Mouse (Mus musculus) embryo, embryonic 11.5 days (tissue): ENCODE measurements around the gene Scfd1.

Source experiments
- DNase-seq: peaks from one replicate; pipeline ENCODE4 v3.0.0-alpha.2; 2012; ENCODE audit warnings: low read depth, low spot score

Gene Scfd1

DNA sequence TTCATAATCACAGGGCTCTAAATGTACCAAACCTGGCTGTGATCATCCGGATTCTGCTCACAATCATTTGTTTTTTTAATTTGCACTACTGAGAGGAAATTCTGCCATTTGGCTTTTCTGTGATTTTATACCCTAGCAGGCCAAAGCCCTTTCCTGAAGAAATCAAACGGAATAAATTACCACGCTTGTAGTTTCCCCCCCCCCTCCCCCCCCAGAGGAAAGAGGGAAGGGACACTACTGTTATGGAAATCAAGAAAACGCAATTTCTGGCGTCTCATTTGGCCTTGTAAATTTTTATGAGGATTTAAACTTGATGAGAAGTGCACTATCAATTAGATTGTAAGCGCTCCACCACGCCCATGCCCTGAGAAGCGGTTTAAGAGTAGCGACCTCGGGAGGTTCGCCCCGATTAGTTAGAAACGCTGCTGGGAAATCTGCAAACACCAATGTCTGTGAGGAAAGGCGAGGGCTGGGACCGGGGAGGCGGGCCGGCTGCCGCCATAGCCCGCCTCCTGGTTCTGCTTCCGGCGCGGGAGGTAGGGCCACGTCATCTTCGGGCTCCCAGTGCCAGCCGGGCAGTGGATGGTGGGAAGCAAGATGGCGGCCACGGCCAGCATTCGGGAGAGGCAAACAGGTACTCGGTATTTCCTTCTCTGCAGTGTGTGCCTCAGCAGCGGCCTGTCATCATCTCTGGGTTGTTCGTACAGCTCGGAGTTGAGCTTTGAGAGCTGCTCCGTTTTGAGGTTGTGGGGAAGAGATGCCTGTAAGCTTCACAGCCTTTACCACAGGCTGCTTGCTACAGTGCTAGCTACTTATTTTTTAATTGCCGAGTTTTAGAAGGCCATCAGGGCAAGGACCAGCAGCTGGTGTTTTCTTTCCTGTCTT lies at the start of gene Scfd1:
TSS of gene Scfd1 (plus strand) at position 508 of the 885 bp plus-strand sequence.
- peak; percentile 88 for DNase-seq

GRCm38 (mm10) chr12:51337014-51337413 lies 40.3 kb upstream of the Scfd1 start:
- no peak for DNase-seq

DNA sequence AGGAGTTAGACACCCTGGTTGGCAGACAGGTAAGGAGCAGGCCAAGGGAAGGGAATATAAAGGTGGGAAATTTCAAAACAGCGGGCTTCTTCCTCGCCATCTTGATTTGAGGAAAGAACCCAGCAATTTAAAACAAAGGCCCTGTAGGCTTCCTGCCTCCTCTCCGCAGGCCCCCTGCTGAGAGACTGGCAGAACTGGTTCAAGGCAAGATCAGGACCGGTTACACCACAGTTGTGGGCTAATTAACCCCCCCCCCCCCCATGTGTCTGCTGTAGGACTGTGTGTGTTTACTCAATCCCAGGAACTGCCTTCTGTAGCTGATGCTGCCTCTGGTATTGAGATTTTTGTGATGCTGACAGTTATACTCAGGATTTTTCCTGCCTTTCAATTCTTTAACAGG lies 31.2 kb upstream of the Scfd1 start:
- no peak for DNase-seq

DNA sequence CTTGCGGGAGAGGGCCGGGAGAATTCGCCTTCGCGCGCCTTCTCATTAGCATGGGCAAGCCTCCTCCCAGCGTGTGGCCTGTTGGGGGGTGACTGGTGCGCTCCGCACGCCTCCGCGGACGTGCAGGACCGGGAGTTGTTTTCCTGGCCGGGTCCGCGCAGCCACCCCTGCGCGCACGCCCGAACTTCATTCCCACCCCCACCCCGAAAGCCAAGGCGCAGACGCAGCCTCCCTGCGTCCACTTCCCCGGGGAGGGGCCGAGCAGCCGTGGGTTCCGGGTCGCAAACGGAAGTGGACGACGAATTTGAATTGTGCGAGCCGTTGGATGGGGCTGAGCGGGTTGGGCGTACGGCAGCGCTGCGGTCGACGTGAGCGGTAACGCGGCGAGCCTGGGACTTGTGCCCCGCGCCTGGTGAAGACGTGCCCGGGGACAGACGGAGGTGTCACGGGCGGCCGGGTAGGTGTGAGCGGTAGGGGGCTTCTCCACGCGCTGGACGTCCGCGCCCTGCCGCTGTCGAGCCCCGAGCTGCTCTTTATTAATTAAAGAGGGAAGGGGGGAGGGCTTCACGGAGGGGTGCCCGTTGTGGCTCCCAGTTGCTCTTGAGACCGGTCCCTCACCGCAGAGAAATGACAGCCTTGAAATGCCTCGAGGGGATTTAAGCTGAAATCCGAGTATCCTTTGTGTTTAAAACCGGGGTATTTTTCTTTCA lies 29.2 kb upstream of the Scfd1 start, which contains the start of gene G2e3:
TSS of gene G2e3 (plus strand) at position 74 of the 710 bp plus-strand sequence.
- peak; percentile 92 for DNase-seq

DNA sequence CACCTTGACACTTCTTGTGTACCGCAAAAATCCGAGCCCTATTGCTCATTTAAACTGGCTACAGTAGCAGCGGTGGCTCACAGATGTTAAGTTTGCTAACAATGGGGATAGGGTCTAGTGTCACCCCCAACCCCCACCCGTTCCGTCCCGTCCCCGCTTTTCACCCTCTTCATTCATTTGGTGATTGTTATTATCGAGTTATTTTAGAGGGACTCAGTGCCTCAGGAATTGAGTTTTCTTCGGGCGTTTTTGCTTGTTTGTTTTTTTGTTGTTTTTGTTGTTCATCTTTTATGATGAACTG lies 28.7 kb upstream of the Scfd1 start:
- no peak for DNase-seq

DNA sequence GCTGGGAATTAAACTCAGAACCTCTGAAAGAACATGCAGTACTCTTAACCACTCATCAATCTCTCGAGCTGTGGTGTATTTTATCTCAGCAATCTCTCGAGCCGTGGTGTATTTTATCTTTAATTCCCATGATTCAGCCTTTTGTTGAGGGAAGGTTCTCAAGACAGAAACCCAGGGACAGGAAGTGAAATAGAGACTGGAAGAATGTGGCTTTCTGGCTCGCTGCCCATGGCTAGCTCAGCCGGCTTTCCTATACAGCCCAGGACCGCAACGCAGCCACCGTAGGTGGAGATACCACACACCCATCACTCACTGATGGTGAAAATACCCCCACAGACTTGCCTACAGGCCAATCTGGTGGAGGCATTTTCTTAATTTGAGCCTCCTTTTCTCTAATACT lies 22.0 kb upstream of the Scfd1 start:
- no peak for DNase-seq

DNA sequence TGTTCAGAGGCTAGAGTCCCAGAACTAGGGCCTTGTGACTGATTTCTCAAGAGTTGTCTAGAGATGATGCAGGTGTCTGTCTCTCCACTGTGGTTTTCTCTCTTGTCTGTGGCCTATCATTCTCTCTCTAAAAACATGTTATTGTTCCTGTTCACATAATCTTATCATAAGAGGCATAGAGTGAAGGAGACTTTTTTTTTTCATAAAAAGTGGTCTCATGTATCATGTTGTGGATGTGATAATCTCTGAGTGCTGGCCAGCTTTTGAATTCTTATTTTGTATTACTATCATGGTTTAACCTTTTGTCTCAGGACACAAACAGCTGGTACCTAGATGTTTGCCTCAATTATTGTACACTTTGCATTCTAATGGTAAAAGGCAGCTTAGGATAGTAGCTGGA lies 16.0 kb upstream of the Scfd1 start:
- DNase-seq: no peak

DNA sequence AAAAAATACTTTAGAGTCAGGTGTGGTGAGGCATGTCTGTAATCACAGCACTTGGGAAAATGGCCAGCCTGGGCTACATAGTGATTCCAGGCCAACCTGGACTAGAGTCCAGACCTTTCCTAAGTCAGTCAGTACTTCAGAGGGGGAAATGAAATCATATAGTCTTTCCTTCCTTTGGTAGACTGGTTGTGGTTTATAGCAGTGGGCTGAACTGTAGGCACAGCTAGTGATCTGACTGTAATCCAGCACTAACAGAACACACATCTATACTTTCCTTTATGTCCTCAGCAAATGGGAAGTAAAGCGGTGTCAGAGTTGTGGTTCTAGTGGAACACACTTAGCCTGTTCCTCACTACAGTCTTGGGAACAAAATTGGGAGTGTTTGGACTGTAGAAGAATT lies 14.4 kb upstream of the Scfd1 start:
- DNase-seq: no peak

DNA sequence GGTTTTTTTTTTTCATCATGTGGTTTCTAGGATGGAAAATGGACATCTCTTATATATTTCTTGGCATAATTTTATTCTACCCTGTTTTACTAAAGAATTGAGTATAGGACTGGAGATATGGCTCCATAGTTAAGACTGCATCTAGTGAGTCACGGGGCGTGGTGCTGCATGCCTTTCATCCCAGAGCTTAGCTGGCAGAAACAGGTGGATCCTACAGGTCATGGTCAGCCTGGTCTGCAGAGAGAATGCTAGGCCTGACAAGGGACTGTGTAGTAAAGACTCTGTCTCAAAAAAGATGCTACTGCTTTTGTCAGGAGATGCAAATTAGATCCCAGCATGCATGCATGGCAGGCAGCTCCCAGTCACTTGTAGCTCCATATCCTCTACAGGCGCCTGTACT lies 8.8 kb upstream of the Scfd1 start:
- no peak for DNase-seq

DNA sequence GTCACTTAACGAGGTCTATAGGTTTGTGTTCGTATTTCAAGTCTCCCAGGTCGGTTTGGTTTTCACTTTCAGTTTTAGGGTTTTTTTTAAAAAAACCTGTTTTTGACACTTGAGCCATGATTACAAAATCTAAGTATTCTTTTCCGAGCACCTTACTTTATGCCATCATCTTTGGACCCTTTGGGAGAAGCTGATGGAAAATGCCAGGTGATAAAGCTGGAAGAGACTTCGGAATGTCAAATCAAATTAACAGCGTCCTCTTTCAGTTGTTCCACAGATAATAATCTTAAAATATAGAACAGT lies 529 bp downstream of the Scfd1 start:
- no peak for DNase-seq

GRCm38 (mm10) chr12:51399871-51400270 lies 22.6 kb downstream of the Scfd1 start:
- DNase-seq: no peak

DNA sequence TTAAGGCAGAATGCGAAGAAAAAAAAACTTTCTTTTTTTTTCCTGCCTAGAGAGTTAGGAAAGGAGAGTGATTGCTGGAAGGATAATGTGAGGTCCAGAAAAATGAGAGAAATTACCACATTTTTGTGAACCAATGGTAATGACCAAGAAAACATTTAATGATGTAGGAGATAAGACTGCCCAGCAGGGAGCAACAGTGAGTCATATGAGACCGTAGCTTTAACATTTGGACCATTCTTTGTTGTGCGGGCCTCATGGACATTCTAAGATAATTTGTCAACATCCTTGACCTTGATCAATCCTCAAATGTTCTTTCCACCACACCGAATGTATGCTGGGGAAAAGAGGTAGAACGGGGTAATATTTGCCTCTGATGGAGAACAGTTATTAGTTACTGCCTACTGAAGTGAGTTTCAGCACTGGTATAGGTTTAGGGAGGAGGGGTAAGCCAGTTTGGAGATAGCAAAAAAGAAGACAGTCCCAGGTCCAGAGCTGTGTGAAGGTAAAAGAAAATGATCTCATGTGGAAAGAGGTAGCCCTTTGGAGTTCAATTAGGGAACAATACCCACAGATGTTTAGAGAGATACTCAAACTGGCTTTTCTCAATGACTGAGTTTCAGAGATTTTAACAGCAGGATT lies 24.9 kb downstream of the Scfd1 start:
- peak; percentile 17 for DNase-seq

DNA sequence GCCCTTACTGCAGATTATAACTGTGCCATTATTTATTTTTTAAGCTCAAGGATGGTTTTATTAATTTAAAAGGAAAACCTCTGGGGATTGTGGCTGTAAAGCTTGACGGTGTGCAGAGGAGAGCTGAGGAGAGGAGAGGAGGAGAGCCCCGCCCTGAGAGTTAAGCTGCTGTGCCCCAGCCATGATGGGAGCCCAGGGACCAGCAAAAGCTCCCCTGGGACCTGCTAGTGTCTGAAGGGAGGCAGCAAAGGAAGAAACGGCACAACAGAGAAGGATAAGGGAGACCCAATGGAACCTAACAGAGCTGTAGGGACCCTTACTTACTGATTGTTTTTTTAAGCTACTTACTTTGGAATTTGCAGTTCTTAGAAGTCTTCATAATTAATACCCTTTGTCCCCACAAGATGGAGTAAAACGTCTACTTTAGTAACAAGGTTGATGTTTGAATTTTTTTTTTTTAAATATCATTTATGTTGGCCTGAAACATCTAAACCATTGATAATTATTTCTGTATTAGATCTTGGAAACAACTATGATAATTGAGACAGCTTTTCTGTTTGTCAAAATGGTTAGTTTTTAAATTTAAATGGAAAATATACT lies 26.8 kb downstream of the Scfd1 start:
- no peak for DNase-seq

- DNase-seq: no peak
These were observed 34.1 kb downstream of the Scfd1 start for GRCm38 (mm10) chr12:51411362-51411761.

- DNase-seq: no peak
These were observed 60.2 kb downstream of the Scfd1 start for GRCm38 (mm10) chr12:51437541-51437940.

DNA sequence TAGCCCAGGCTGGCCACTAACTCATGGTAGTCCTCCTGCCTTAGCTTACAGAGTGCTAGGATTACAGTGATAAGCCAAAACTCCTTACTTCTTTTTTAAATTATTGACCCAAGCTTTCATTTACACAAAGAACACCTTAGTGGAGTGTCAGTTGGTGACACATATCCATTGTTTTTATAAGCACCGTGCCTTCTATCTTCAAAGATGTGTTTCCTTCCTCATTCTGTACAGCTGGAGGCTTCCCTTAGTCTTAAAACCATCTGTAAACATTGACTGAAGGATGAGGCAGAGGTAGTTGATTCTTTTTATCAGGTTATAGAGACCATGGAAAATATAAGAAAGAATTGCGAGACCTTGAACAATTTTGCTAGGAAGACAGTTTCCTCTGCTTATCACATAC lies 61.0 kb downstream of the Scfd1 start:
- no peak for DNase-seq

DNA sequence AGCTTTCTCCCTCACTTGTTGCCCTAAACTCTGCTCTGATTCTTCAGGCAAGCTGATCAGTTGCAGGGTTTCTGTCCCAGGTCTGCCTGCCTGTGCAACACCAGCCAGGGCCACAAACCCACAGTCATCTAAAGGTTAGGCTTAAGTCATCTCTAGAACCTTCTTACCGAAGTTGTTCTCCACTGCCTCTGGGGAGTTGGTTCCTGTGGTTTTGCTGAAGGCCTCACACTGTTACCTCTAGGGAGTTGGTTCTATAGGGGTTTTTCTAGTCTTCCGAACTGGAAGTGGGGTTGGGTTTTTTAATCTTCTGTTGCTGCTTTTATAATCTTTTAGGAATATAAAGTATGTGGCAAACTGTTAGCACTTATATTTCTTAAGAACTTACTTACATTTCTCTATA lies 72.0 kb downstream of the Scfd1 start:
- no peak for DNase-seq

DNA sequence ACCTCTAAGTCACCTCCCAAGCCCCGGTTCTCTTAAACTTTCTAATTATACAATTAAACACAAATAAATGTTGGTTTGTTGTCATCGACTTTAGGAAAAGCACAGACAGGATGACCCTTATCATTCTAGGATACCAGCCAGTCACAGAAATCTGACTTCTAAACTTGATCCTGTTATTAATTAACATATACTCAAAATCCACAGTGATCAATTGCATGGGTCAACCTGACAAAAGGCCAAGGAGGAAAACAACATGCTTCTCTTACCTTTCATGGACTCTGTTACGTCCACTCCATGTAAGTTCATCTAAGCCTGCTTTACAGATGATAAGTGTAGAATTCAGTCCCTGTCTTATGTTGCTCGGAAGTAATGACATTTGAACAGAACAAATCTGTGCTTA lies 93.6 kb downstream of the Scfd1 start:
- no peak for DNase-seq

GRCm38 (mm10) chr12:51481246-51481645 lies 103.9 kb downstream of the Scfd1 start:
- DNase-seq: no peak

GRCm38 (mm10) chr12:51492040-51492439 lies 114.7 kb downstream of the Scfd1 start:
- no peak for DNase-seq

DNA sequence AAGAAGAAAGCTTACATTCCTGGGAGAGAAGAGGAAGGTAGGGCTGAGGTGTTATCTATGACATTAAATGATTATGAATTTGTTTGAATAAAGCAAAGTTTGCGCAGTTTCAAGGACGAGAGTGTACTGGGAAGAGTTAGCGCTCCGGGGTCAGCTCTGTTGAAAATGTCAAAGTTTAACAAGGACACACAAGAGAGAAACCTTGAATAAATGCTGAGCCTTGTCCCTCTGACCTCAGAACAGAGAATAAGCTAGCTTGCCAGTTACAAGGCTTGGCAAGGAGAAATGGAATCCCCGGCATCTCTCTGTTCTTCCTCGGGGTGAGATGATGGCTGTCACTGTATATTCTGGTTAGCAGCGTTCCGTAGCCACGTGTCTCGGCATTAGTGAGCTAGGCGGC lies 116.2 kb downstream of the Scfd1 start:
- DNase-seq: no peak

DNA sequence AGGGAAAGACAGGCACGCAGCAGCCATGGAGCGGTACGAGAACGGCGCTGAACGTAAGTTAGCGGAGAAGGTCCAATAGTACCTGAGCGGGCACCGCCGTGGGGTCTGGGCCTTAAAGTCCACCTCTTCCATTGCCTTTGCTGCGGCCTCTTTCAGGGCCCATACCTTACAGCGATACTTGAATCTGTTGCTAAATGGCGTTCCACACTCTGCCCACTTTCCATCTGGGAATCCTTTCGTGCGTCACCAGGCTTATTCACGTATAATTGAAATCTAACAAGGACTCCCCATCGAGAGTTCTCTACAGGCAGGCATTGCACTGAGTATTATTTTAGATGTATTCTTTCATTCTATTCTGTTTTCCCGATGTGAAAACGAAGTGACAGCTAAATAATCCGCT lies 117.3 kb downstream of the Scfd1 start:
- no peak for DNase-seq
